Mouse (Mus musculus): Measurements from ENCODE around the gene Celf3. TPM values are rescaled to one million over a fixed set of nuclear protein-coding genes. Genes with fewer than 3 reads are reported as not detected.

Gene Celf3
- total and polyA plus RNA-seq, 3 experiments: 0.21 to 0.56 TPM; not detected in 1

DNA sequence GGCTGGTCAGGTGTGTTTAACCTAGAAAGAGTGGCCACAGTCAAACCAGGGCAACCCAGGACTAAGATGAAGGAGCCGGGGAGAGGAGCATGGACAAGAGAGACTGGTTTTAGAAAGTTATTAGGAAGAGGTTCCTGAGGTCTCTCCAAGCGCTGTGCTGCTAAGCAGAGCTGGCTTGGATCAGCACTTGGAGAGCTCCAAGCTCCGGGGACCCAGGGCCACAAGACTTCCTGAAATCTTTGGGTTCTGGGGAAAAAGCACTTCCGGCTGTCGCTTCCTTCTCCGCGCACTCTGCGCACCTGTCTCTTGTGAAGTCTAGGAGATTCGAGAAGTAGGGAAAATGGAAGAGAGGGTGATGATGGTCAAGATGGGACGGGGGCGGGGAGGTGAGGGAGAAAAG is 1.5 kb downstream of the Celf3 start:
- H3K36me3 ChIP-seq (replicated peaks in 1 of 2; ENCODE audit: control insufficient read depth in 1 of 2, insufficient read depth in 1 of 2, low read length in 1 of 2): peaks cover 0 to 4% of the 10 kb centered on the region in 2 experiments
- in situ Hi-C loops (cut with MboI; ENCODE audit: low pct_ligation_motif_present, low pct_unique_long_range_greater_than_20kb, low sequenced_read_pairs): no loop called here
- TF ChIP-seq KAT2A (IDR thresholded peaks at IDR 0.05; ENCODE audit: insufficient replicate concordance, low read length): no peak
- TF ChIP-seq NRF1 (IDR thresholded peaks at IDR 0.05; ENCODE audit: low read depth, low read length): no peak
- TF ChIP-seq JUN (IDR thresholded peaks at IDR 0.05; ENCODE audit: insufficient read depth, low read depth, low read length): no peak
- TF ChIP-seq EP300 (IDR thresholded peaks at IDR 0.05; ENCODE audit: low read length): no peak
- TF ChIP-seq ZNF384 (IDR thresholded peaks at IDR 0.05; ENCODE audit: low read depth, low read length): no peak
- no peak for TF ChIP-seq CTCF (conservative IDR thresholded peaks at IDR 0.05 in 1 of 2, IDR thresholded peaks at IDR 0.05 in 1 of 2; ENCODE audit: low read depth in 2 of 2, low read length in 2 of 2)
- no peak for TF ChIP-seq MAX (IDR thresholded peaks at IDR 0.05; ENCODE audit: low read length)
- TF ChIP-seq ETS1 (conservative IDR thresholded peaks at IDR 0.05; ENCODE audit: low read depth, low read length): no peak
- no peak for TF ChIP-seq ELF1 (IDR thresholded peaks at IDR 0.05; ENCODE audit: low read depth, low read length)
- no peak for TF ChIP-seq USF2 (conservative IDR thresholded peaks at IDR 0.05; ENCODE audit: low read depth, low read length)
- TF ChIP-seq RCOR1 (conservative IDR thresholded peaks at IDR 0.05; ENCODE audit: low read depth, low read length): no peak
- no peak for TF ChIP-seq ZC3H11A (IDR thresholded peaks at IDR 0.05; ENCODE audit: low read depth, low read length)
- no peak for TF ChIP-seq BHLHE40 (IDR thresholded peaks at IDR 0.05; ENCODE audit: low read depth, low read length)
- TF ChIP-seq MAZ (IDR thresholded peaks at IDR 0.05; ENCODE audit: low read depth, low read length): no peak
- TF ChIP-seq MXI1 (IDR thresholded peaks at IDR 0.05; ENCODE audit: low read depth, low read length): no peak
- no peak overlapping the region for H3K4me2 ChIP-seq (ENCODE audit: insufficient read depth, low read depth, poor library complexity, severe bottlenecking)
- dilution Hi-C loops (cut with MboI; ENCODE audit: extremely low pct_ligation_motif_present, extremely low pct_unique_long_range_greater_than_20kb, low sequenced_read_pairs): no loop called here
- H3K27ac ChIP-seq (ENCODE audit: insufficient read depth, low read depth): no peak overlapping the region
- DNase-seq (ENCODE audit: extremely low read depth): no peak
- no peak overlapping the region for H3K9ac ChIP-seq (ENCODE audit: insufficient read depth, low read depth)
- H3K9me3 ChIP-seq (replicated peaks; ENCODE audit: low read length): no peaks in the 10 kb centered on the region
- H3K27me3 ChIP-seq (replicated peaks): no peaks in the 10 kb centered on the region
- peaks cover 0 to 26% of the 10 kb centered on the region in 2 experiments for H3K4me1 ChIP-seq (ENCODE audit: control insufficient read depth in 1 of 2, insufficient read depth in 2 of 2)
- no peak overlapping the region for H3K4me3 ChIP-seq (replicated peaks in 1 of 3; ENCODE audit: low read depth in 2 of 3, low read length in 2 of 3, poor library complexity in 1 of 3)
- no peaks in the 10 kb centered on the region for H3K79me2 ChIP-seq (replicated peaks; ENCODE audit: control insufficient read depth, extremely low read depth, insufficient read depth, poor library complexity, severe bottlenecking)

DNA sequence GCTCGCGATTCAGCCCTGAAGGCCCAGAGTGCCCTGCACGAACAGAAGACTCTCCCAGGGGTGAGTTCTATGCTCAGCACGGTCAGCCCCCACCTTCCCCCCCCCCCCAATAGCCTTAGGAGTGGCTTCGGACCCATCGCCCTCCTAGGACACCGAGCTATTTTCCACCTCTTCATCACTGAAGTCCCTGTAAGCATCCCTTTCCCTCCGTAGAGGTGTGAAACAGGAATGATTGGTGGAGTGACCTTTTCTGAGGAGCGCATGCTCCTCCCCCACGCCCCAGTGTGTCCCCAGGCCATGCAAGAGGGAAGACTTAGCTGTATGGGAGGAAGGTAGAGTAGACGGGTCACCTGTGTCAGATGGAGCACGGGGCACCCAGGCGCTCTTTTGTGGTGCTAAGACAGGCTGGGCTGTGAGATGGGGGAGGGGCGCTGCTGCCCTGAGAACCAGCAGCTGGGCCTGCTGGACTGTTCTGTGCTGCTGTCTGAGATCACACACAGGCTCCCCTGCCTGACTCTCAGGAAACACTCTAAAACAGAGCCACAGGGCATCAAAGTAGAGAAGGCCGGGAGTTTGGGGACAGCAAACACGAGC is 2.3 kb downstream of the Celf3 start, which contains the start of gene Riiad1:
TSS of gene Riiad1 (minus strand) at position 51 of the 594 bp plus-strand sequence.
- Histone ChIP-seq H3K36me3 (replicated peaks in 1 of 2; ENCODE audit: control insufficient read depth in 1 of 2, insufficient read depth in 1 of 2, low read length in 1 of 2) (peaks cover 0 to 4% of the 10 kb centered on the region in 2 experiments), H3K4me1 (ENCODE audit: control insufficient read depth in 1 of 2, insufficient read depth in 2 of 2) (peaks cover 0 to 26% of the 10 kb centered on the region in 2 experiments), H3K27ac (ENCODE audit: insufficient read depth, low read depth) (no peak within 1 kb of the TSS), H3K4me3 (replicated peaks in 1 of 3; ENCODE audit: low read depth in 2 of 3, low read length in 2 of 3, poor library complexity in 1 of 3) (no peak within 1 kb of the TSS), H3K4me2 (ENCODE audit: insufficient read depth, low read depth, poor library complexity, severe bottlenecking) (no peak within 1 kb of the TSS), H3K79me2 (replicated peaks; ENCODE audit: control insufficient read depth, extremely low read depth, insufficient read depth, poor library complexity, severe bottlenecking) (no peaks in the 10 kb centered on the region), H3K9me3 (replicated peaks; ENCODE audit: low read length) (no peaks in the 10 kb centered on the region), H3K27me3 (replicated peaks) (no peaks in the 10 kb centered on the region), H3K9ac (ENCODE audit: insufficient read depth, low read depth) (no peak within 1 kb of the TSS)
- in situ Hi-C loops (cut with MboI; ENCODE audit: low pct_ligation_motif_present, low pct_unique_long_range_greater_than_20kb, low sequenced_read_pairs) (no loop called here), dilution Hi-C loops (cut with MboI; ENCODE audit: extremely low pct_ligation_motif_present, extremely low pct_unique_long_range_greater_than_20kb, low sequenced_read_pairs) (no loop called here)
- TF ChIP-seq ELF1 (IDR thresholded peaks at IDR 0.05; ENCODE audit: low read depth, low read length) (no peak), RCOR1 (conservative IDR thresholded peaks at IDR 0.05; ENCODE audit: low read depth, low read length) (no peak), ZKSCAN1 (IDR thresholded peaks at IDR 0.05; ENCODE audit: borderline replicate concordance, low read depth, low read length) (no peak), NRF1 (IDR thresholded peaks at IDR 0.05; ENCODE audit: low read depth, low read length) (no peak), CHD2 (IDR thresholded peaks at IDR 0.05; ENCODE audit: low read length) (no peak), MAX (IDR thresholded peaks at IDR 0.05; ENCODE audit: low read length) (no peak), UBTF (IDR thresholded peaks at IDR 0.05; ENCODE audit: low read depth, low read length) (no peak), GABPA (IDR thresholded peaks at IDR 0.05; ENCODE audit: insufficient replicate concordance, low read depth, low read length) (no peak), JUND (conservative IDR thresholded peaks at IDR 0.05; ENCODE audit: low read depth, low read length) (no peak)
- no peak for DNase-seq (ENCODE audit: extremely low read depth)

All from CH12.LX (cell line).